Mouse (Mus musculus) retina, adult 2 months (tissue): ENCODE measurements around the gene Ibsp.

Experiments
- DNase-seq: peaks from one replicate; pipeline ENCODE4 v3.0.0-alpha.2; 2012; ENCODE audit warnings: low read depth, low spot score

Gene Ibsp

GRCm38 (mm10) chr5:104342881-104343280, 43.9 kb downstream of the Ibsp start:
- DNase-seq: no peak

- DNase-seq: no peak
Measured at GRCm38 (mm10) chr5:104344526-104345240, 45.7 kb downstream of the Ibsp start.

GRCm38 (mm10) chr5:104345241-104345630, 46.3 kb downstream of the Ibsp start:
- DNase-seq: no peak

GRCm38 (mm10) chr5:104351041-104351440, 52.1 kb downstream of the Ibsp start:
- no peak for DNase-seq

GRCm38 (mm10) chr5:104351874-104352273, 52.9 kb downstream of the Ibsp start:
- DNase-seq: no peak

- DNase-seq: no peak
Measured at GRCm38 (mm10) chr5:104357575-104357974, 58.6 kb downstream of the Ibsp start.

GRCm38 (mm10) chr5:104358592-104358991, 59.6 kb downstream of the Ibsp start:
- no peak for DNase-seq

GRCm38 (mm10) chr5:104359257-104359656, 60.3 kb downstream of the Ibsp start:
- no peak for DNase-seq
